21 mouse cellular contexts compared by ENCODE assay signal in genomic region chr10:103731522-103731921, GRCm38 (mm10).
DNase-seq lines count a peak whose midpoint lies in the region; ATAC-seq and TF ChIP-seq lines count a peak whose summit lies in the region.
"Had no signal": no experiment of that assay in that cellular context is flagged by ENCODE, and none has a peak within 500 bp of the region (broad histone marks: within the 10 kb centered on the region; RNA-seq: fewer than 3 reads in every experiment).

No protein-coding gene starts in this region.

- H3K4me1 ChIP-seq in hindbrain, embryonic 10.5 days (replicated peaks): peaks cover 17% of the 10 kb centered on the region
- no peaks in the 10 kb centered on the region; the same call in 1 of the 2 replicates for H3K4me1 ChIP-seq in hindbrain, embryonic 16.5 days (ENCODE audit: control insufficient read depth, insufficient read depth, low read depth, low read length)
- no peaks in the 10 kb centered on the region for H3K4me1 ChIP-seq in lung, embryonic 14.5 days (ENCODE audit: insufficient read depth)
- H3K4me1 ChIP-seq in lung, postnatal 0 days (ENCODE audit: insufficient read depth, low read depth, low read length): no peaks in the 10 kb centered on the region
- H3K4me1 ChIP-seq: heart, embryonic 13.5 days; limb, embryonic 15.5 days; liver, embryonic 15.5 days; stomach, embryonic 15.5 days had no signal

- 22% methylated on average over 1 of the region's 1 CpGs for WGBS in hindbrain, embryonic 10.5 days
- WGBS in hindbrain, embryonic 16.5 days: 13% methylated on average over 1 of the region's 1 CpGs
- WGBS in lung, embryonic 14.5 days: 36% methylated on average over 1 of the region's 1 CpGs
- WGBS in lung, postnatal 0 days: 33% methylated on average over 1 of the region's 1 CpGs

- DNase-seq in hindbrain, embryonic 10.5 days (ENCODE audit: low spot score): no peak
- DNase-seq in lung, embryonic 14.5 days: peak; percentile 1
- DNase-seq in lung, postnatal 0 days (ENCODE audit: low spot score): no peak
- peak; percentile 45 for DNase-seq in brain, embryonic 14.5 days (ENCODE audit: low read depth)
- DNase-seq in embryo, embryonic 11 days: peak; percentile 27
- no peak for DNase-seq in gastrocnemius, postnatal 25 days
- DNase-seq: adrenal gland, adult 2 months; cerebellum, adult 9-10 months; heart, adult 11 months; kidney, adult 9 months; layer of hippocampus, postnatal 36 days; lung, postnatal 10 days; thymus, adult 18-20 months; thymus, postnatal 4 days had no signal

- no peak for TF ChIP-seq EP300 in lung, postnatal 0 days (IDR thresholded peaks at IDR 0.05)

- no peak for TF ChIP-seq POLR2A in brain, embryonic 14.5 days (IDR thresholded peaks at IDR 0.05; ENCODE audit: borderline replicate concordance, extremely low read depth, insufficient read depth, insufficient read length, poor library complexity, severe bottlenecking)

- no peak for TF ChIP-seq CTCF in lung, embryonic 14.5 days (IDR thresholded peaks at IDR 0.05; ENCODE audit: low read depth)
- no peak for TF ChIP-seq CTCF in lung, postnatal 0 days (IDR thresholded peaks at IDR 0.05)
- no peak for TF ChIP-seq CTCF in brain, embryonic 14.5 days (IDR thresholded peaks at IDR 0.05; ENCODE audit: borderline replicate concordance, extremely low read depth, insufficient read depth, insufficient read length)

- H3K9me3 ChIP-seq in hindbrain, embryonic 10.5 days: no peaks in the 10 kb centered on the region
- H3K9me3 ChIP-seq in hindbrain, embryonic 16.5 days (ENCODE audit: control insufficient read depth, low read length): no peaks in the 10 kb centered on the region
- H3K9me3 ChIP-seq in lung, embryonic 14.5 days (ENCODE audit: low read depth, low read length): no peaks in the 10 kb centered on the region
- H3K9me3 ChIP-seq in lung, postnatal 0 days (ENCODE audit: low read length): no peaks in the 10 kb centered on the region
- H3K9me3 ChIP-seq: heart, embryonic 13.5 days; limb, embryonic 15.5 days; liver, embryonic 15.5 days; stomach, embryonic 15.5 days had no signal

- no peaks in the 10 kb centered on the region for H3K36me3 ChIP-seq in hindbrain, embryonic 10.5 days
- no peaks in the 10 kb centered on the region for H3K36me3 ChIP-seq in hindbrain, embryonic 16.5 days (ENCODE audit: control insufficient read depth, insufficient read depth, low read length)
- H3K36me3 ChIP-seq in lung, embryonic 14.5 days (ENCODE audit: insufficient read depth): no peaks in the 10 kb centered on the region
- no peaks in the 10 kb centered on the region for H3K36me3 ChIP-seq in lung, postnatal 0 days (ENCODE audit: insufficient read depth, low read length)
- H3K36me3 ChIP-seq: heart, embryonic 13.5 days; limb, embryonic 15.5 days; liver, embryonic 15.5 days; stomach, embryonic 15.5 days had no signal

- no peak overlapping the region for H3K9ac ChIP-seq in hindbrain, embryonic 16.5 days (ENCODE audit: low read depth, low read length)
- no peak overlapping the region for H3K9ac ChIP-seq in lung, embryonic 14.5 days
- no peak overlapping the region for H3K9ac ChIP-seq in lung, postnatal 0 days (replicated peaks; ENCODE audit: low read depth)
- H3K9ac ChIP-seq: heart, embryonic 13.5 days; limb, embryonic 15.5 days; liver, embryonic 15.5 days; stomach, embryonic 15.5 days had no signal

- no peak overlapping the region for H3K4me3 ChIP-seq in hindbrain, embryonic 10.5 days
- H3K4me3 ChIP-seq in hindbrain, embryonic 16.5 days (ENCODE audit: low read length): no peak overlapping the region
- H3K4me3 ChIP-seq in lung, embryonic 14.5 days (ENCODE audit: low read depth, low read length): no peak overlapping the region
- no peak overlapping the region for H3K4me3 ChIP-seq in lung, postnatal 0 days (ENCODE audit: low read depth, low read length)
- H3K4me3 ChIP-seq: heart, embryonic 13.5 days; layer of hippocampus, adult 2 months; limb, embryonic 15.5 days; liver, embryonic 15.5 days; stomach, embryonic 15.5 days had no signal

- no peak for ATAC-seq in hindbrain, embryonic 16.5 days
- no peak for ATAC-seq in lung, embryonic 14.5 days (ENCODE audit: insufficient read depth)
- ATAC-seq in lung, postnatal 0 days: no peak
- ATAC-seq: inflammation-experienced regulatory T-cells, adult 6 months had no signal

- H3K27me3 ChIP-seq in hindbrain, embryonic 10.5 days (ENCODE audit: insufficient read depth, poor library complexity, severe bottlenecking): no peaks in the 10 kb centered on the region
- H3K27me3 ChIP-seq in hindbrain, embryonic 16.5 days (replicated peaks; ENCODE audit: control insufficient read depth, insufficient read depth, low read length): no peaks in the 10 kb centered on the region
- no peaks in the 10 kb centered on the region for H3K27me3 ChIP-seq in lung, embryonic 14.5 days (ENCODE audit: insufficient read depth, low read length)
- H3K27me3 ChIP-seq in lung, postnatal 0 days (replicated peaks; ENCODE audit: insufficient read depth, low read length): no peaks in the 10 kb centered on the region
- H3K27me3 ChIP-seq: heart, embryonic 13.5 days; limb, embryonic 15.5 days; liver, embryonic 15.5 days; stomach, embryonic 15.5 days had no signal

- H3K4me2 ChIP-seq in hindbrain, embryonic 16.5 days (ENCODE audit: low read length): no peak overlapping the region
- H3K4me2 ChIP-seq in lung, embryonic 14.5 days: no peak overlapping the region
- H3K4me2 ChIP-seq in lung, postnatal 0 days (replicated peaks; ENCODE audit: low read depth, low read length): no peak overlapping the region
- H3K4me2 ChIP-seq: heart, embryonic 13.5 days; limb, embryonic 15.5 days; liver, embryonic 15.5 days; stomach, embryonic 15.5 days had no signal

- peak overlapping the region; percentile 20; the same call in 1 of the 2 replicates for H3K27ac ChIP-seq in hindbrain, embryonic 10.5 days
- no peak overlapping the region for H3K27ac ChIP-seq in hindbrain, embryonic 16.5 days (ENCODE audit: low read depth, low read length)
- no peak overlapping the region for H3K27ac ChIP-seq in lung, embryonic 14.5 days (ENCODE audit: low read depth)
- H3K27ac ChIP-seq in lung, postnatal 0 days (ENCODE audit: low read length): no peak overlapping the region
- H3K27ac ChIP-seq: heart, embryonic 13.5 days; layer of hippocampus, adult 2 months; limb, embryonic 15.5 days; liver, embryonic 15.5 days; stomach, embryonic 15.5 days had no signal

Comparison
In these comparisons a context has a peak if more than half of its experiments do, and no peak if none do; other contexts are left out.
1. DNase-seq: peak in lung, embryonic 14.5 days (single experiment), brain, embryonic 14.5 days (single experiment) and embryo, embryonic 11 days (single experiment); none in hindbrain, embryonic 10.5 days (single experiment), lung, postnatal 0 days (single experiment) and gastrocnemius, postnatal 25 days (single experiment).